Comparison of ENCODE assay signal across 10 mouse cellular contexts in the genomic region with DNA sequence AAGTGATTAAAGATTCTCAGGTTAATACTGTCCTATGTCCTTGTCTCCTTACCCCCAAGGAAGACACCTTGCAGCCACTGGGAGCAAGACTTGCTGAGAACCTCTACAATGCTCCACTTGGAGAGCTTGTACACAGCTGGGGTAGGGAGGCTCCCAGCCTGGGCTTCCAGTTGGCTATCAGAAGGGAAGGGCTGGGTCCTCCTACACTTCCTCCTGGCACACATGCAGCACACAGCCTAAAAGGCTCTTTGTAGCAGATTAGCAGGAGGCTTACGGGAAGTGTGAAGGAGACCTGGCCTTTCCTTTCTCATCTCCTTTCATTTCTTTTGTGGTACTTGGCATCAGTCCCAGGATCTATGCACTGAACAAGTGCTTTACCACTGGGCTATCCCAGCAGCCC. TPM values are rescaled to one million over a fixed set of nuclear protein-coding genes. Genes with fewer than 3 reads are reported as not detected.
DNase-seq lines count a peak whose midpoint lies in the region; ATAC-seq and TF ChIP-seq lines count a peak whose summit lies in the region.
"Had no signal": no experiment of that assay in that cellular context is flagged by ENCODE, and none has a peak within 500 bp of the region (broad histone marks: within the 10 kb centered on the region; RNA-seq: fewer than 3 reads in every experiment).

No protein-coding gene starts in this region.

- TF ChIP-seq EP300 in lung, postnatal 0 days (IDR thresholded peaks at IDR 0.05) = peak; percentile 66

- no peaks in the 10 kb centered on the region for H3K27me3 ChIP-seq in forebrain, postnatal 0 days (ENCODE audit: insufficient read depth, low read length)
- H3K27me3 ChIP-seq in forebrain, embryonic 13.5 days = no peaks in the 10 kb centered on the region
- no peaks in the 10 kb centered on the region for H3K27me3 ChIP-seq in lung, postnatal 0 days (replicated peaks; ENCODE audit: insufficient read depth, low read length)
- H3K27me3 ChIP-seq: liver, embryonic 13.5 days had no signal

- DNase-seq in forebrain, postnatal 0 days = no peak
- peak; percentile 74 for DNase-seq in brain, embryonic 14.5 days (ENCODE audit: low read depth)
- peak; percentile 66 for DNase-seq in heart, postnatal 14 days
- DNase-seq in lung, postnatal 0 days (ENCODE audit: low spot score) = peak; percentile 72
- DNase-seq in thymus, postnatal 14 days = no peak
- DNase-seq: liver, embryonic 13.5 days had no signal

- no peaks in the 10 kb centered on the region for H3K4me1 ChIP-seq in forebrain, postnatal 0 days (ENCODE audit: insufficient read depth)
- peaks cover 10% of the 10 kb centered on the region; the same call in 1 of the 2 replicates for H3K4me1 ChIP-seq in forebrain, embryonic 13.5 days
- no peaks in the 10 kb centered on the region for H3K4me1 ChIP-seq in lung, postnatal 0 days (ENCODE audit: insufficient read depth, low read depth, low read length)
- H3K4me1 ChIP-seq: liver, embryonic 13.5 days had no signal

- no peak for TF ChIP-seq POLR2A in brain, embryonic 14.5 days (IDR thresholded peaks at IDR 0.05; ENCODE audit: borderline replicate concordance, extremely low read depth, insufficient read depth, insufficient read length, poor library complexity, severe bottlenecking)

- no peak overlapping the region for H3K9ac ChIP-seq in forebrain, postnatal 0 days
- H3K9ac ChIP-seq in forebrain, embryonic 13.5 days = no peak overlapping the region
- H3K9ac ChIP-seq in lung, postnatal 0 days (replicated peaks; ENCODE audit: low read depth) = no peak overlapping the region
- H3K9ac ChIP-seq: liver, embryonic 13.5 days had no signal

- 21% methylated on average over 1 of the region's 1 CpGs for WGBS in forebrain, postnatal 0 days
- WGBS in forebrain, embryonic 13.5 days = 6% methylated on average over 1 of the region's 1 CpGs
- WGBS in lung, postnatal 0 days = 15% methylated on average over 1 of the region's 1 CpGs

- TF ChIP-seq CTCF in forebrain, postnatal 0 days (IDR thresholded peaks at IDR 0.05; ENCODE audit: low read depth) = no peak
- TF ChIP-seq CTCF in brain, embryonic 14.5 days (IDR thresholded peaks at IDR 0.05; ENCODE audit: borderline replicate concordance, extremely low read depth, insufficient read depth, insufficient read length) = no peak
- TF ChIP-seq CTCF in lung, postnatal 0 days (IDR thresholded peaks at IDR 0.05) = no peak

- no peak overlapping the region for H3K4me3 ChIP-seq in forebrain, postnatal 0 days (ENCODE audit: low read depth, low read length)
- no peak overlapping the region for H3K4me3 ChIP-seq in forebrain, embryonic 13.5 days
- no peak overlapping the region for H3K4me3 ChIP-seq in lung, postnatal 0 days (ENCODE audit: low read depth, low read length)
- H3K4me3 ChIP-seq: liver, embryonic 13.5 days had no signal

- no peak overlapping the region for H3K4me2 ChIP-seq in forebrain, postnatal 0 days (ENCODE audit: low read depth)
- H3K4me2 ChIP-seq in forebrain, embryonic 13.5 days = no peak overlapping the region
- H3K4me2 ChIP-seq in lung, postnatal 0 days (replicated peaks; ENCODE audit: low read depth, low read length) = no peak overlapping the region
- H3K4me2 ChIP-seq: liver, embryonic 13.5 days had no signal

- intact Hi-C loops in heart, postnatal 14 days (cut with DNase I) = no loop called here

- H3K36me3 ChIP-seq in forebrain, postnatal 0 days (ENCODE audit: insufficient read depth) = no peaks in the 10 kb centered on the region
- no peaks in the 10 kb centered on the region for H3K36me3 ChIP-seq in forebrain, embryonic 13.5 days (ENCODE audit: poor library complexity, severe bottlenecking)
- H3K36me3 ChIP-seq in lung, postnatal 0 days (ENCODE audit: insufficient read depth, low read length) = no peaks in the 10 kb centered on the region
- H3K36me3 ChIP-seq: liver, embryonic 13.5 days had no signal

- no peak overlapping the region for H3K27ac ChIP-seq in forebrain, postnatal 0 days (ENCODE audit: low read depth, low read length)
- H3K27ac ChIP-seq in forebrain, embryonic 13.5 days = no peak overlapping the region
- no peak overlapping the region for H3K27ac ChIP-seq in lung, postnatal 0 days (ENCODE audit: low read length)
- H3K27ac ChIP-seq: liver, embryonic 13.5 days had no signal

- H3K9me3 ChIP-seq in forebrain, postnatal 0 days (ENCODE audit: low read length) = 0 out of 2 replicates have a peak, but pooled peaks cover 5% of the 10 kb centered on the region
- H3K9me3 ChIP-seq in forebrain, embryonic 13.5 days (replicated peaks) = 0 out of 2 replicates have a peak, but pooled peaks cover 8% of the 10 kb centered on the region
- no peaks in the 10 kb centered on the region for H3K9me3 ChIP-seq in lung, postnatal 0 days (ENCODE audit: low read length)
- H3K9me3 ChIP-seq: liver, embryonic 13.5 days had no signal

- 0 out of 2 replicates have a peak, but pooled peaks have one; percentile 18 for ATAC-seq in forebrain, postnatal 0 days
- ATAC-seq in forebrain, embryonic 13.5 days = no peak
- ATAC-seq in lung, postnatal 0 days = peak; percentile 91
- no peak for ATAC-seq in megakaryocyte-erythroid progenitor cell, adult 5-6 weeks (replicated peaks; ENCODE audit: low FRiP score, low TSS enrichment, poor library complexity, severe bottlenecking)
- no peak for ATAC-seq in megakaryocyte progenitor cell, adult 5-6 weeks (replicated peaks; ENCODE audit: poor library complexity)

RNA-seq across cellular contexts. Expression of a gene that starts 14.2 kb away (rescaled TPM):
- 0.05 TPM in 1 of 2 replicates, not detected in the other for total RNA-seq in forebrain, postnatal 0 days (2014; rRNA removed)
- polyA plus RNA-seq in forebrain, postnatal 0 days (2015; fragmentation: Nextera tagmentation; extraction: Ambion mirVana) = not detected in 2 replicates
- 0.09 TPM in 1 of 2 replicates, not detected in the other for polyA plus RNA-seq in forebrain, embryonic 13.5 days (2015; fragmentation: Nextera tagmentation; extraction: Ambion mirVana)
- 0.14 TPM in 1 of 2 replicates, not detected in the other for polyA plus RNA-seq in brain, embryonic 14.5 days (2012; rRNA removed)
- total RNA-seq in heart, postnatal 14 days (2021) = under 1 TPM; 0.32 to 0.33 TPM
- polyA plus RNA-seq in lung, postnatal 0 days (2015; fragmentation: Nextera tagmentation; extraction: Ambion mirVana) = 0.14 TPM in 1 of 2 replicates, not detected in the other
- total RNA-seq in megakaryocyte-erythroid progenitor cell, adult 5-6 weeks (2014; fragmentation: Nextera tagmentation) = not detected in 2 replicates
- not detected in 2 replicates for total RNA-seq in megakaryocyte-erythroid progenitor cell, adult 5-6 weeks (2017)
- total RNA-seq in megakaryocyte progenitor cell, adult 5-6 weeks (2015) = not detected in 2 replicates
- not detected in 2 replicates for total RNA-seq in megakaryocyte progenitor cell, adult 5-6 weeks (2017)
- polyA plus RNA-seq: liver, embryonic 13.5 days had no signal

RNA-seq across cellular contexts. Expression of a gene that starts 17.4 kb away (rescaled TPM):
- total RNA-seq in forebrain, postnatal 0 days (2014; rRNA removed) = not detected in 2 replicates
- polyA plus RNA-seq in forebrain, postnatal 0 days (2015; fragmentation: Nextera tagmentation; extraction: Ambion mirVana) = not detected in 2 replicates
- not detected in 2 replicates for polyA plus RNA-seq in forebrain, embryonic 13.5 days (2015; fragmentation: Nextera tagmentation; extraction: Ambion mirVana)
- polyA plus RNA-seq in brain, embryonic 14.5 days (2012; rRNA removed) = not detected in 2 replicates
- not detected for total RNA-seq in heart, postnatal 14 days (2021)
- not detected in 2 replicates for polyA plus RNA-seq in lung, postnatal 0 days (2015; fragmentation: Nextera tagmentation; extraction: Ambion mirVana)
- not detected in 2 replicates for total RNA-seq in megakaryocyte-erythroid progenitor cell, adult 5-6 weeks (2014; fragmentation: Nextera tagmentation)
- not detected in 2 replicates for total RNA-seq in megakaryocyte-erythroid progenitor cell, adult 5-6 weeks (2017)
- total RNA-seq in megakaryocyte progenitor cell, adult 5-6 weeks (2015) = not detected in 2 replicates
- not detected in 2 replicates for total RNA-seq in megakaryocyte progenitor cell, adult 5-6 weeks (2017)
- polyA plus RNA-seq: gonadal fat pad, adult 2 months; liver, embryonic 13.5 days had no signal

RNA-seq across cellular contexts. Expression of a gene that starts 20.0 kb away (rescaled TPM):
- total RNA-seq in forebrain, postnatal 0 days (2014; rRNA removed) = not detected in 2 replicates
- not detected in 2 replicates for polyA plus RNA-seq in forebrain, postnatal 0 days (2015; fragmentation: Nextera tagmentation; extraction: Ambion mirVana)
- polyA plus RNA-seq in forebrain, embryonic 13.5 days (2015; fragmentation: Nextera tagmentation; extraction: Ambion mirVana) = not detected in 2 replicates
- not detected in 2 replicates for polyA plus RNA-seq in brain, embryonic 14.5 days (2012; rRNA removed)
- total RNA-seq in heart, postnatal 14 days (2021) = not detected
- polyA plus RNA-seq in lung, postnatal 0 days (2015; fragmentation: Nextera tagmentation; extraction: Ambion mirVana) = not detected in 2 replicates
- not detected in 2 replicates for total RNA-seq in megakaryocyte-erythroid progenitor cell, adult 5-6 weeks (2014; fragmentation: Nextera tagmentation)
- total RNA-seq in megakaryocyte-erythroid progenitor cell, adult 5-6 weeks (2017) = not detected in 2 replicates
- total RNA-seq in megakaryocyte progenitor cell, adult 5-6 weeks (2015) = not detected in 2 replicates
- total RNA-seq in megakaryocyte progenitor cell, adult 5-6 weeks (2017) = not detected in 2 replicates
- polyA plus RNA-seq: liver, embryonic 13.5 days had no signal

RNA-seq across cellular contexts. Expression of a gene that starts 48.6 kb away (rescaled TPM):
- not detected in 2 replicates for total RNA-seq in forebrain, postnatal 0 days (2014; rRNA removed)
- polyA plus RNA-seq in forebrain, postnatal 0 days (2015; fragmentation: Nextera tagmentation; extraction: Ambion mirVana) = not detected in 2 replicates
- not detected in 2 replicates for polyA plus RNA-seq in forebrain, embryonic 13.5 days (2015; fragmentation: Nextera tagmentation; extraction: Ambion mirVana)
- polyA plus RNA-seq in brain, embryonic 14.5 days (2012; rRNA removed) = not detected in 2 replicates
- total RNA-seq in heart, postnatal 14 days (2021) = under 1 TPM in 1 of 2 experiments, not detected in 1; 0.17 TPM
- polyA plus RNA-seq in lung, postnatal 0 days (2015; fragmentation: Nextera tagmentation; extraction: Ambion mirVana) = 0.11 and 0.14 TPM in 2 replicates
- total RNA-seq in megakaryocyte-erythroid progenitor cell, adult 5-6 weeks (2014; fragmentation: Nextera tagmentation) = not detected in 2 replicates
- not detected in 2 replicates for total RNA-seq in megakaryocyte-erythroid progenitor cell, adult 5-6 weeks (2017)
- total RNA-seq in megakaryocyte progenitor cell, adult 5-6 weeks (2015) = not detected in 2 replicates
- not detected in 2 replicates for total RNA-seq in megakaryocyte progenitor cell, adult 5-6 weeks (2017)
- polyA plus RNA-seq: liver, embryonic 13.5 days had no signal

Comparison
In these comparisons a context has a peak if more than half of its experiments do, and no peak if none do; other contexts are left out.
1. ATAC-seq: peak in forebrain, postnatal 0 days (single experiment) and lung, postnatal 0 days (single experiment); none in forebrain, embryonic 13.5 days (single experiment), megakaryocyte-erythroid progenitor cell, adult 5-6 weeks (single experiment) and megakaryocyte progenitor cell, adult 5-6 weeks (single experiment).
2. DNase-seq: peak in brain, embryonic 14.5 days (single experiment), heart, postnatal 14 days (2 of 2) and lung, postnatal 0 days (single experiment); none in forebrain, postnatal 0 days (single experiment) and thymus, postnatal 14 days (single experiment).